Mouse (Mus musculus) MEL (cell line): ENCODE results near the gene Atg16l1. TPM values are rescaled to one million over a fixed set of nuclear protein-coding genes. Genes with fewer than 3 reads are reported as not detected.

Source experiments
- DNase-seq: peaks from one replicate; pipeline ENCODE4 v3.0.0; 2011; ENCODE audit warnings: low read depth, low spot score
- H3K27ac ChIP-seq: 2 replicates; pipeline ENCODE4 v1.5.1; 2012; ENCODE audit warnings: low read depth, mild to moderate bottlenecking, control low read depth, low read length, moderate library complexity; ENCODE audit not compliant: control insufficient read depth
- H3K27me3 ChIP-seq, 2 experiments: fragments of 150-350 bp in 1 of 2; sonication (generic) in 1 of 2; 2 replicates each; pipeline ENCODE4 v1.6.1; 2012; ENCODE audit warnings: low read length in 2 of 2, mild to moderate bottlenecking in 2 of 2, improper control_type of control experiment in 1 of 2, moderate library complexity in 1 of 2; ENCODE audit not compliant: insufficient read depth in 2 of 2, control insufficient read depth in 1 of 2
- H3K36me3 ChIP-seq, 2 experiments: 2 replicates each; pipeline ENCODE4 v1.6.1; 2012 to 2014; ENCODE audit warnings: low read length in 2 of 2, improper control_type of control experiment in 1 of 2, inconsistent platforms in 1 of 2, mild to moderate bottlenecking in 1 of 2; ENCODE audit not compliant: insufficient read depth in 2 of 2, control insufficient read depth in 1 of 2
- H3K4me1 ChIP-seq, 2 experiments: fragments of 150-350 bp in 1 of 2; sonication (generic) in 1 of 2; 2 replicates each; pipeline ENCODE4 v1.6.1; 2012; ENCODE audit warnings: low read length in 2 of 2, improper control_type of control experiment in 1 of 2, mild to moderate bottlenecking in 1 of 2; ENCODE audit not compliant: insufficient read depth in 2 of 2, control insufficient read depth in 1 of 2
- H3K4me3 ChIP-seq, 2 experiments: fragments of 150-350 bp in 1 of 2; sonication (generic) in 1 of 2; 2 replicates each; pipeline ENCODE4 v1.5.1; 2012; ENCODE audit warnings: low read depth in 2 of 2, low read length in 2 of 2, mild to moderate bottlenecking in 2 of 2, moderate library complexity in 2 of 2, control low read depth in 1 of 2, improper control_type of control experiment in 1 of 2; ENCODE audit not compliant: control insufficient read depth in 1 of 2, insufficient read depth in 1 of 2
- H3K79me2 ChIP-seq: 2 replicates; pipeline ENCODE4 v1.6.1; 2012; ENCODE audit warnings: mild to moderate bottlenecking, low read length, moderate library complexity; ENCODE audit not compliant: control insufficient read depth, poor library complexity, insufficient read depth
- H3K9ac ChIP-seq: 2 replicates; pipeline ENCODE4 v1.6.1; 2012; ENCODE audit warnings: low read depth, mild to moderate bottlenecking, control low read depth, low read length, moderate library complexity; ENCODE audit not compliant: control insufficient read depth, poor library complexity, severe bottlenecking
- H3K9me3 ChIP-seq: fragments of 150-350 bp; sonication (generic); replicated peaks from 2 replicates; pipeline ENCODE4 v1.6.1; 2012; ENCODE audit warnings: mild to moderate bottlenecking, low read length, improper control_type of control experiment, moderate library complexity; ENCODE audit not compliant: insufficient read depth
- CHD1 ChIP-seq: IDR thresholded peaks from 2 replicates; pipeline ENCODE4 v1.6.1; 2012; ENCODE audit warnings: low read depth, mild to moderate bottlenecking, inconsistent platforms, low read length, improper control_type of control experiment
- CHD2 ChIP-seq: IDR thresholded peaks from 2 replicates; pipeline ENCODE4 v1.6.1; 2011; ENCODE audit warnings: low read length, improper control_type of control experiment
- ELF1 ChIP-seq: IDR thresholded peaks from 2 replicates; pipeline ENCODE4 v1.6.1; 2014; ENCODE audit warnings: low read depth, mild to moderate bottlenecking, inconsistent platforms, low read length, improper control_type of control experiment, moderate library complexity
- ETS1 ChIP-seq: IDR thresholded peaks from 2 replicates; pipeline ENCODE4 v1.6.1; 2012; ENCODE audit warnings: low read depth, mild to moderate bottlenecking, inconsistent platforms, low read length, improper control_type of control experiment, moderate library complexity
- GABPA ChIP-seq: IDR thresholded peaks from 2 replicates; pipeline ENCODE4 v1.6.1; 2012; ENCODE audit warnings: low read depth, mild to moderate bottlenecking, inconsistent platforms, low read length, improper control_type of control experiment, moderate library complexity
- HCFC1 ChIP-seq: IDR thresholded peaks from 2 replicates; pipeline ENCODE4 v1.6.1; 2012; ENCODE audit warnings: low read depth, mild to moderate bottlenecking, inconsistent platforms, low read length, improper control_type of control experiment, moderate library complexity
- JUND ChIP-seq: IDR thresholded peaks from 2 replicates; pipeline ENCODE4 v1.6.1; 2011; ENCODE audit warnings: low read depth, mild to moderate bottlenecking, improper control_type of control experiment, low read length
- KAT2A ChIP-seq: conservative IDR thresholded peaks from 2 replicates; pipeline ENCODE4 v1.6.1; 2012; ENCODE audit warnings: low read depth, low read length, improper control_type of control experiment, inconsistent platforms
- MAFK ChIP-seq: IDR thresholded peaks from 2 replicates; pipeline ENCODE4 v1.6.1; 2011; ENCODE audit warnings: low read depth, mild to moderate bottlenecking, low read length, improper control_type of control experiment, borderline replicate concordance
- MAX ChIP-seq: IDR thresholded peaks from 2 replicates; pipeline ENCODE4 v1.6.1; 2011; ENCODE audit warnings: low read length, improper control_type of control experiment
- MEF2A ChIP-seq: IDR thresholded peaks from 2 replicates; pipeline ENCODE4 v1.6.1; 2014; ENCODE audit warnings: low read depth, mild to moderate bottlenecking, inconsistent platforms, low read length, improper control_type of control experiment; ENCODE audit not compliant: poor library complexity, insufficient replicate concordance, severe bottlenecking; ENCODE audit errors: extremely low read depth
- MYB ChIP-seq: IDR thresholded peaks from 2 replicates; pipeline ENCODE4 v1.6.1; 2011; ENCODE audit warnings: mild to moderate bottlenecking, low read depth, low read length, improper control_type of control experiment
- MYC ChIP-seq: IDR thresholded peaks from 2 replicates; pipeline ENCODE4 v1.6.1; 2011; ENCODE audit warnings: low read depth, mild to moderate bottlenecking, low read length, improper control_type of control experiment, moderate library complexity
- NELFE ChIP-seq: IDR thresholded peaks from 2 replicates; pipeline ENCODE4 v1.6.1; 2011; ENCODE audit warnings: low read depth, low read length, improper control_type of control experiment
- NRF1 ChIP-seq: IDR thresholded peaks from 2 replicates; pipeline ENCODE4 v1.6.1; 2014; ENCODE audit warnings: low read depth, mild to moderate bottlenecking, inconsistent platforms, low read length, improper control_type of control experiment, moderate library complexity; ENCODE audit not compliant: poor library complexity, insufficient read depth, severe bottlenecking
- POLR2AphosphoS2 ChIP-seq: IDR thresholded peaks from 2 replicates; pipeline ENCODE4 v1.6.1; 2011; ENCODE audit warnings: low read length, improper control_type of control experiment
- POLR2AphosphoS5 ChIP-seq: IDR thresholded peaks from 2 replicates; pipeline ENCODE4 v1.6.1; 2012; ENCODE audit warnings: low read depth, borderline replicate concordance, mild to moderate bottlenecking, inconsistent platforms, low read length, moderate library complexity, mixed read lengths
- RAD21 ChIP-seq: IDR thresholded peaks from 2 replicates; pipeline ENCODE4 v1.6.1; 2011; ENCODE audit warnings: mild to moderate bottlenecking, low read depth, low read length, improper control_type of control experiment
- TAL1 ChIP-seq: IDR thresholded peaks from 2 replicates; pipeline ENCODE4 v1.6.1; 2012; ENCODE audit warnings: mild to moderate bottlenecking, inconsistent platforms, low read length, moderate library complexity, mixed read lengths
- TBP ChIP-seq: IDR thresholded peaks from 2 replicates; pipeline ENCODE4 v1.8.0; 2011; ENCODE audit warnings: low read depth, low read length, improper control_type of control experiment
- UBTF ChIP-seq: IDR thresholded peaks from 2 replicates; pipeline ENCODE4 v1.6.1; 2012; ENCODE audit warnings: low read depth, mild to moderate bottlenecking, inconsistent platforms, low read length, improper control_type of control experiment, moderate library complexity, borderline replicate concordance; ENCODE audit not compliant: insufficient read depth
- USF1 ChIP-seq: IDR thresholded peaks from 2 replicates; pipeline ENCODE4 v1.6.1; 2014; ENCODE audit warnings: low read depth, mild to moderate bottlenecking, inconsistent platforms, low read length, improper control_type of control experiment, moderate library complexity
- USF2 ChIP-seq, 2 experiments: IDR thresholded peaks; 2 replicates each; pipeline ENCODE4 v1.6.1; 2011 to 2012; ENCODE audit warnings: improper control_type of control experiment in 2 of 2, low read length in 2 of 2, borderline replicate concordance in 1 of 2, inconsistent platforms in 1 of 2, low read depth in 1 of 2, mild to moderate bottlenecking in 1 of 2; ENCODE audit not compliant: insufficient read depth in 1 of 2
- ZMIZ1 ChIP-seq: IDR thresholded peaks from 2 replicates; pipeline ENCODE4 v1.6.1; 2012; ENCODE audit warnings: low read depth, mild to moderate bottlenecking, inconsistent platforms, low read length, improper control_type of control experiment, moderate library complexity
- ZNF384 ChIP-seq: IDR thresholded peaks from 2 replicates; pipeline ENCODE4 v1.6.1; 2012; ENCODE audit warnings: low read depth, mild to moderate bottlenecking, inconsistent platforms, low read length, improper control_type of control experiment
- polyA plus RNA-seq, 2 experiments: library from polyadenylated mRNA; stranded (reverse) in 1 of 2; unstranded in 1 of 2; fragments of >175 nt in 1 of 2; fragments of >200 nt in 1 of 2; gene quantifications; 2 replicates each; pipeline versions ENCODE4 v1.2.1 to v1.2.4; 2012; ENCODE audit warnings: low replicate concordance in 2 of 2, low read depth in 1 of 2; ENCODE audit not compliant: insufficient read length in 2 of 2, insufficient read depth in 1 of 2, missing spikeins in 1 of 2
- total RNA-seq: library from RNA; depleted of rRNA; stranded (reverse); fragments of 300-350 nt; gene quantifications from 2 replicates; pipeline ENCODE4 v1.2.3, GENCODE M21; 2012

The Atg16l1 gene
- total and polyA plus RNA-seq, 3 experiments: 33.8 to 34.0 TPM; not detected in 1

DNA sequence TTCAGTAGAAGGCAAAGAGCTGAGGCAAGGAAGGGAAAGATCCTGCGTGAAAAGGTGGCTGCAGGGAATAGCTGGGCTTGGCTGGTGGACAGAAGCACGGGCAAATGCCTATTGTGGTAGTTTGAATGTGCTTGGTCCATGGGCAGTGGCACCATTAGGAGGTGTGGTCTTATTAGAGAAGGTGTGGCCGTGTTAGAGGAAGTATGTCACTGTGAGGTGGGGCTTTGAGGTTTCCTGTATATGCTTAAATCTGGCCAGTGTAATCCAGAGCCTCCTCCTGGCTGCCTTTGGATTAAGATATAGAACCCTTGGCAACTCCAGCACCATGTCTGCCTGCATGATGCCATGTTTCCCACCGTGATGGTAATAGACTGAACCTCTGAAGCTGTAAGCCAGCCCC lies 32.3 kb upstream of the Atg16l1 start:
- H3K27me3 ChIP-seq: no peaks in the 10 kb centered on the region
- DNase-seq: peak; percentile 32
- no peaks in the 10 kb centered on the region for H3K9me3 ChIP-seq
- no peak overlapping the region for H3K4me3 ChIP-seq
- TF ChIP-seq MYB (no peak), NELFE (no peak), MAX (no peak), NRF1 (no peak), UBTF (no peak), ZMIZ1 (no peak), USF1 (no peak), POLR2AphosphoS2 (no peak), HCFC1 (no peak), KAT2A (no peak), TBP (no peak), ELF1 (no peak), MAFK (no peak), RAD21 (no peak), ZNF384 (no peak), CHD1 (no peak), MYC (no peak)
- peaks cover 0 to 5% of the 10 kb centered on the region in 2 experiments; a peak in 1 of 4 replicates for H3K36me3 ChIP-seq
- no peaks in the 10 kb centered on the region for H3K4me1 ChIP-seq
- H3K27ac ChIP-seq: no peak overlapping the region
- H3K9ac ChIP-seq: no peak overlapping the region
- no peaks in the 10 kb centered on the region for H3K79me2 ChIP-seq

DNA sequence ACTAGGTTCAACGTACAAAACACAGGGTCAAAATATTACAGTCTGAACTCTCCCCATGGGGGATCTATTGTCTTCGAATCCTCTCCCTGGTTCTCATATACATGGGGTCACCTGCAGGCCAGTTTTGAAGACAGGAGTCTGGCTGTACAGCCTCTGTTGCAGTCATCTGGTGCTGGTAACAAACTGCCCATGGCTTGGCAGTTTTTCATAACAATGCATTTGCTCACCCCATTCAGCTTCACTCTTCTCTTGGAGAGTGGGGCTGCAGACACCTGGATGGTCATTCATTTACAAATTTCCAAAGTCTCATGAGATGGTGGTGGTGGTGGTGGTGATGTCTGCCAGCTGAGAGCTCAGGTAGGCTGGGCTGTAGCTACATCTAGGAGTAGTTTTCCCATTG lies 26.6 kb upstream of the Atg16l1 start:
- Histone ChIP-seq H3K27me3 (no peaks in the 10 kb centered on the region; a peak in 1 of 4 replicates), H3K4me3 (no peak overlapping the region), H3K4me1 (no peaks in the 10 kb centered on the region), H3K9me3 (no peaks in the 10 kb centered on the region), H3K36me3 (no peaks in the 10 kb centered on the region), H3K27ac (no peak overlapping the region), H3K9ac (no peak overlapping the region), H3K79me2 (no peaks in the 10 kb centered on the region)
- DNase-seq: no peak
- TF ChIP-seq TAL1: no peak
- TF ChIP-seq USF2 (IDR thresholded peaks at IDR 0.05; ENCODE audit: borderline replicate concordance in 1 of 2, insufficient read depth in 1 of 2, low read depth in 1 of 2, low read length in 2 of 2): no peak
- no peak for TF ChIP-seq JUND
- TF ChIP-seq CHD2: no peak
- no peak for TF ChIP-seq POLR2AphosphoS5
- no peak for TF ChIP-seq ETS1
- no peak for TF ChIP-seq MYB
- no peak for TF ChIP-seq CHD1
- TF ChIP-seq ZNF384: no peak
- no peak for TF ChIP-seq ZMIZ1
- TF ChIP-seq GABPA: no peak
- no peak for TF ChIP-seq MEF2A
